Mouse (Mus musculus) layer of hippocampus, postnatal 10 days (tissue): ENCODE measurements around the gene H2-M10.2. TPM values are rescaled to one million over a fixed set of nuclear protein-coding genes. Genes with fewer than 3 reads are reported as not detected.

Experiments used
- DNase-seq, 2 experiments: peaks; one replicate each; pipeline ENCODE4 v3.0.0; 2021; ENCODE audit warnings: low spot score in 2 of 2
- long read RNA-seq: library from polyadenylated mRNA; stranded (forward); transcript quantifications from one replicate; pipeline ENCODE4 v2.0.0, GENCODE M21; 2023
- total RNA-seq, 2 experiments: library from RNA; stranded (reverse); gene quantifications; 2 replicates each; pipeline ENCODE4 v1.2.3; 2021

H2-M10.2 gene
- not detected for total RNA-seq
- long read RNA-seq, result 0 reads

DNA sequence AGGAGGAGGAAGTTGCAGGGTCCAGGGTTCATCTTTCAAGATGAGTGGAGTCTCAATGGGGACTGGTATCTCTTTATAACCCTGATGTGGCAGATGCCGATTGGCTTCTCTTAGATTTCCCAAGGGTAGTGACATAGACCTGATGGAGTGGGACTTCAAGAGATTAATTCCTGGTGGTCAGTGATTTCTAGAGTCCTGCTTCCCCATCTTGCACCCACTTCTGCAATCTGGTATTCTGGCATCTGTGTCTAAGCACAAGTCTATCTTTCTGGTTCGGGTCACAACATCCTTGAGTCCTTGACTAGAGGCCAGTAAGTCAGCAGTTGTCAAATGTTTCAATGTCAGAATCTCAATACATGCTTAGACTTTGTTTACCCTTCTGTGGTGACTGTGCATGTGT lies at the start of gene H2-M10.2:
TSS of gene H2-M10.2 (minus strand) at position 101 of the 400 bp plus-strand sequence.
- no peak for DNase-seq

DNA sequence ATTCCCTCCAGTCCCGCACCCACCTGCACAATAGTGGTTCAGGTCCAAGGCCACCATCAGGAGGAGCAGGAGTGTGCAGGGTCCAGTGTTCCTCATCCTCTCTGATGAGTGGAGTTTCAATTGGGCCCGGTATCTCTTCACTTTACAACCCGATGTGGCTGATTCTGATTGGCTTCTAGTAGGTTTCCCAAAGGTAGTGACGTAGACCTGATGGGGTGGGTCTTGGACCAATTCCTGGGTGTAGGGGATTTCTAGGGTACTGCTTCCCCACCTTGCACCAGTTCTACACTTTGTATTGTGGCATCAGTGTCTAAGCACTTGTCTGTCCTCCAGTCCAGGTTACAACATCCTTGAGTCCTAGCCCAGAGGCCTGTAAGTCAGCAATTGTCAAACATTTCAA lies 39.8 kb upstream of the H2-M10.2 start, which contains the start of gene H2-M10.1:
TSS of gene H2-M10.1 (minus strand) at position 101 of the 400 bp plus-strand sequence.
- DNase-seq, result no peak

DNA sequence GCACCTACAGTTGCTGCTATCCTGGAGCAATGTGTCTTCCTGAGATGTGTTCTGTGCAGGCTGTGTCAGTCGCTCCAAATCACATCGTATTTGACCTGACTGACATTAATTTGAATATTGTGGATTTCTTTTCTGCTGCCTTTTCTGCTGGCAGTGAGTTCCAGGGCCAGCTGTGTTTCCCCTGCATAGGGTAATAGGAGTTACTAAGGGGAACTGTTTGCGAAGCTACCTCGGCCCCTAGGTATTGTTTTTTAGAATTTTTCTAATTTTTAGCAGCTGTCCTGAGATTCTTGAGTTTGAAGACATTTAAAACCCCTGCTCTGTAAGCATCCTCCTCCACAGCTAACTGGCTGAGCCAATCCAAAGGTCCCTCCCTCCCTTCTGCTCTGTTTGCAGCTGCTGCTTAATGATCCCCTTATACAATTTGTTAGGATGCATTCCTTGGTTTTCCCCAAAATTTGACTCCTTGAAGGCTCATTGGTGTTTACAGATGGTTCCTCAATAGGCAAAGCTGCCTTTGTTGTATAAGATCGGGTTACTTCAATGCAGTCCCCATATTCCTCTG lies 29.5 kb upstream of the H2-M10.2 start:
- DNase-seq, result no peak

DNA sequence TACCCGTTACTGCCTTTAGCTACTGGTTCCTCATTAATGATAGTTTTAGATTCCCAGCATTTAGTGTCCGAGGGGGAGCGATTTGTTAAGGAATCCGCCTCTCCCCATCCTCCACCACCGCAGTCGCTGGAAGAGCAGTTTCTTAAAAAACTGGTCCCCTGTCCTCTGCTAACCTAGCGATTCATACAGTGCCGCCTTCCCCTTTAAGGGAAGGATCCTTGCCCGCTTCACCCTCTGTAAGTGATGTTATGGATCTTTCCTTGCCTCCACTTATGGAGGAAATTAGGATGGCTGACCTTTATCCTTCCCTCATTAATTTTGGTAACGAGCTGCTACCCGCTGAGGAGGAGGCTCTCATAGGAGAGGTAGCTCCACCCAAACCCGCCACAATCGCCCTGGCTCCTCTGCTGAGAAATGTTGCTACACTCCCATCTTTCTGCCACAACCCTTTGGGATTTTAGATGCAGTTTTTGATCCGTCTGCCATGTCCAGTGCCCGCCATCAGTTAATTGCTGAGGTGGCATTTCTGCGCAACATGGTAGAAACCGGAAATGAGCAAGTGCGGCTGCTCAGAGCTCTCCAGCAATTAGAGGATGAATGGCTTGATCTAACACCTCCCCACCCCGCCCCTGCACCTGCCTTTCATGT lies 28.9 kb upstream of the H2-M10.2 start:
- DNase-seq, result peak; percentile 63 to 71

DNA sequence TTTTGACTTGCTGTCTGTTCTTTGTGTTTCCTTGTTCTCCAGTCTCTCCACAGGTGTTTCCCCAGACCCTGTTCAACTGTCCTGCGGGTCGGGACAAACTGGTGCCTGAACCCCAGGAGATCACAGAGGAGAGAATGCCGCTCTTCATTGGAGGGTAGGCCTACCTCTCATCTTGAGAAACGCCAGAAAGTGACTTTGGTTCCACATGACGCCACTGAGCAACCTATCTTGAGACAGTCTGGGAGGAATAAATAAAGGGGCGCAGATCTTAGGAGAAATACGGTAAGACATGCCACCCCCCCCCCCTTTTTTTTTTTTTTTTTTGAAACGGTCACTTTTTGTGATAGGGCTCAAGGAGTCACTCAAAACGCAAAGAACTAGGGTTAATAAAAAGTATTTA lies 28.2 kb upstream of the H2-M10.2 start:
- DNase-seq, result peak; percentile 13 to 39

DNA sequence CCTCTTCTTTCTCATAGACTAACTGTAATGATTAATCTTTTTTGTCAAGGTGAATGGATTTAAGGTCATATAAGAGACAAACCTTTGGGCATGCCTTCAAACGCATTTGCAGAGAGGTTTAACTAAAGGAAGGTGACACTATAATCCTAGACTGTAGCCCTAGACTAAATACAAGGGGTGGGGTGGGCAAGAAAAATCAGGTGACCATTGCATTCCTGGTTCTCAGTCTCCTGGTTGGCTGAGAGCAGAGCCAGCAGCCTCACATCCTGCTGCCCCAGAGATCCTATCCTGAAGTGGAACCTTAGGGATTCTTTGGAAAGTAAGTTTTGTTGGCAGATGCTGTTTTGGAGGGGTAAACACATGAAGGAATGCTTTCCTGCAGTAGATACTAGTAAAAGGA lies 23.0 kb upstream of the H2-M10.2 start:
- no peak for DNase-seq

DNA sequence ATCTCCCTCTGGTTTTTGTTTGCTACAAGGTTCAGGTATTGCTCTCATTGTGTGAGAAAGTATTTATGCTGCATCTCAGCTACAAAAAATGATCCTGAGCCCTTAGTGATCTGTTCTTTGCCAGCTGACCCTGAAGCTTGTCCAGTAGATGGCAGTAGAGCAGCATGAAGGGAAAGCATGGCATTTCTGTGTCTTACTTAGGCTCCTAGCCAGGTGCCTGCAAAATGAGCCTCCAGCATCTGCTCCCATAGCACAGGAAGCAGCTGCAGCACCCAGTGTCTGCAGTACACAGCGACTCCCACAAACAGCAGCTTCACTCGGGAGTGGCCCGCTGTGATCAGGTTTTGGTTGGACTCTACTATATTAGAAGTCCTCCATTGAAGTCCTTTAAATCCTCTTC lies 22.6 kb upstream of the H2-M10.2 start:
- peak; percentile 75 to 78 for DNase-seq

DNA sequence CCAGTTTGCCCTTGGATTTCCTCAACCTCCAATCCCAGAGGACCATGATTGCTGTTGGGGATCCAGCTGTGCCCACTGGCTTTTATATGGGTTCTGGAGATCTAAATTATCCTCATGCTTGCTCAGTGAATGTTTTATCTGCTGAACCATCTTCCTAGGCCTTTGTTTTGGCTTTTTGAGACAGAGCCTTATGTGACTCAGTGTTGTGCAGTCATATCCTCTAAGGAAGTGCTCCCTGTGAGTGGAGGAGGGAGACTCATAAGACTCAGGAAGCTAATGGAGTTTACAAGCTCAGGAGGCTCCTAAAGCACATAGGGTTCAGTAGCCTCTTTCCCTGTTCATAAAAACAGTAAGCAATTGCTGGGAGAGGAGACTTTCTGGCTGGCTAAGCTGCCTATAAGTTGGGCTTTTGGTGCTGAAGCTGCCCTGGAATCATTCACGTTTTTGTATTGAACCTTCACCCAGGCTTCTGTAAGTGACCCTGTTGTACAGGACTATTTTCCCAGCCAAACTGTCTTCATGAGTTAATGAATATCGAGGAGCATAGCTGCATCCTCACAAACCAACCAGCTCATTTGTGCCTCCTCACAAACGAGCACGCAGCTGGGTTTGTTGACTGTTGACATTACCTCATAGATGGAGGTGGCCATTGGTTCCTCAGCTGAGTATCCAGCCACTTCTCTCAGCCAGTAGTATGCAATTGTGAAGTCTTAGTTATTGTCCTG lies 4.6 kb downstream of the H2-M10.2 start:
- no peak for DNase-seq

DNA sequence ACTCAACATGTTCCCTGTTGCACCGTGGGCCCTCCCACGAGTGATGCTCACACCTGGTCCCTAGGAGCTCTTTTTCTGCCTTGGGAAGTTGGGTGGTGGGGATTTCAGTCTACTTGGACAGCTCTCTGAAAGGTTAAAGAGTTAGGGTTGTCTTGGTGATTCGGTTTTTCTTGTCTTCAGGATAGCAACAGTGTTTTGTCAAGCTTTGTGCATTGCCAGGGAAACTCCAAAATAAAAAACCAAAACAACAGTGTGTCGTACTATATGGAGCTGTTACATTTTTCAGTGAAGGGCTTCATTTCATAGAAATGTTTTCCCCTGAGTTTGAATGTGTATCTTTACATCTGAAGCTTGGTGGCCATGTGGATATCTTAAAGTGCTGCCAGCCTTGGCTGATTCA lies 11.5 kb downstream of the H2-M10.2 start:
- DNase-seq, result no peak

DNA sequence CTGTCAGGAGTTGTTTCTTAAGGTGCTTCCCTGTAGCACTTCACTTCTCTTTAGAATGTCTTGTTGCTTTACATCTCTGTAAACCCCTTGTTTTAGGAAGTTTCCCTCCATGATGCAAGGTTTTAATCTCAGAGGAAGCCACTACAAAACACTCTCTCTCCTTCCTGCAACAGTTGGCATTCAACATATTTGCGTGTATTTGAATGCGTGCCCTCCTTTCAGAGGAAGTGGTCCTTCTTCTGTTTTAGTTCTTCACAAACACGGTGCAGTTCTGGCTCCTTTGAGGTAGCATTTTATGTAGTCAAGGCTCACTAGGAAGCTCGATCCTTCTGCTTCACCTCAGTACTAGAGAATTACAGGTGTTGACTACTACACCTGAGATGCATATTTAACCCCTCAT lies 12.5 kb downstream of the H2-M10.2 start:
- DNase-seq, result no peak

DNA sequence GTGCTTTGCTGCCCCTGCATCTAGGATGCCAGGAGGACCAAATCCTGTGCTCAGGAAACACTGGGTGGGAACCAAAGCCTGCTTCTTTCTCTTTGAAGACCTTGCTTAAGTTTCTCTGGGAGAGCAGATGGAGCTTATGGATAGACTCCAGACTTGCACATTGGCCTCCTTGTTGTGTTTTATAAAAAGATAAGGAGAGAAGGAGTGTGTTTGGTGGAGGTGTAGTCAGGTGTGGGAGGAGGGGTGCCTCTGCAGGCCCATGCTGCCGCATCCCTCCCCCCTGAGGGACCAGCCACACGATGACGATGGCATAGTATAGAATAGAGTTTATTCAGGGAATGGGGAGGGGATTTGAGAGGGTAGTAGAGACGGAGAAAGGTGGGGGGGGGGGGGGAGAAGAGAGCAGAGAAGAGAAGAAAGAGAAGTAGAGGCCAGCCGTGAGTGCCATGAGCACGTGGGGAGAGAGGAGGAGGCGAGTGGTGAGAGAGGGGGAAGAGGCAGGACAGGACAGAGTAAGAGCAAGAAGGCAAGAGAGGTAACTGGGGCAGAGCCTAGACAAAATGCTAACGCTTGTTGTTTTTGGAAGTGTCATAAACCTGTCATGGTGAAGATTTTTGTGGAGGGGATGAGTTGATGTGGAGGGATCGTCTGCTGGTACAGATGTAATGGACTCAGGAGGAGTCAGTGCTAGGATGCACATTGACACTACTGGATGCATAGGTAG lies 13.5 kb downstream of the H2-M10.2 start:
- DNase-seq, result no peak

DNA sequence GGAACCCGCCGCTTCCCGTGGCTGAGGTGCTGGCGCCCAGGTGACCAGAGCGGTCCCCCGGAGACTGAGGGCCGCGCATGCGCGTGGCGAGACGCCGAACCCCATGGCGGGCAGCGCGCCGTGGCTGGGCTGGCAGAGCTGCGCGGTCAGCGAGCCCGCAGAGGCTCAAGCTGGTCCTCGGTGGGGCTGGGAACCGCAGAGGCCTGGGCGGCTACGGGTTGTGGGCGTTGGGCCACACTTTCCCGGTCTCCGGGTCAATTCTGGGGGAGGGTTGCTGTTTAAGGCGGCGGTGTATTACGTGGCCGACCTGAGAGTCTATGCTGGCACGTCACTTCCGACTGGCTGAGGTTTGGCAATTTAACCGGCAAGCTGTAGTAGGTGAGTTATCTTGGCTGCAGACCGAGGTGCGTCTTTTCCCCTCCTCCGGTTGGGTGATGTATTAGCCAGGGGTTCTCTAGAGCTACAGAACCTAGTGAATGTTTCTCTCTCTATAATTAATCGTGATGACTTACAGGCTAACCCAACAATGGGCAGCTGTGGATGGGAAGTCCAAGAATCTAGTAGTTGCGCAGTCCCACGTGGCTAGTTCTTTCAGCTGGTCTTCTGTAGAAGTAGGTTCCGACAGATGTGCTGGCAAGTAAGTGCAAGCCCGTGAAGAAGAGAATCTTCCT lies 14.6 kb downstream of the H2-M10.2 start, which contains the start of gene Trim39:
TSS of gene Trim39 (minus strand) at position 662 of the 671 bp plus-strand sequence.
- DNase-seq, result peak in 1 of 2 experiments; percentile 84

DNA sequence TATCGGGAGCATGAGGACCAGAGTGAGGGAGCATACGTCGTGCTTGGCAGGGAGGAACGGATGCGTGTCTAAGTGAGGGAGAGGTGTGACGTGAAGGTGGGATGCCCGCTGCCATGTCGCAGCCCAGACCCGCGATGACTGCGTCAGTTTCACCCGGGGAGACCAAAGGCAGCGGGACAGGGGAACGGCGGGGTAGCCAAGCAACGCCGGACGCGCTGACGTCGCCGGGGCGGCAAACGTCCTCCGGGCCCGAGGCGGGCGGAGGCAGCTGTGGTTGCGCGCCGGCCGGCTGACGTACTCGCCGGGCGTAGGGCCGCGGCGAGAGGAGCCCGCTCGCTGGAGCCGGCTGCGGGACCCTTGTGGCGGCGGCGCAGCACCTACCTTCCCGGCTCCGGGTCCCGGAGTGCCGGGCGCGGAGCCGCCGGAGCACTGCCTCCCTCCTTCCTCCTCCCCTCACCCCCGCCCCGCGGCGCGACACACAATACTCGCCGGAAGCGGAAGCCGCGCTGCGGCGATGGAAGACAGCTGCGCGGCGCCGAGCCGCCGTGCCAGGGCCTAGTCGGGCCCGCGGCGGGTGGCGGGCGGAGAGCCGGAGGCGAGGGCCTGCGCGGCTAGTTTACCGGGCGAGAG lies 15.2 kb downstream of the H2-M10.2 start:
- peak; percentile 89 to 93 for DNase-seq

DNA sequence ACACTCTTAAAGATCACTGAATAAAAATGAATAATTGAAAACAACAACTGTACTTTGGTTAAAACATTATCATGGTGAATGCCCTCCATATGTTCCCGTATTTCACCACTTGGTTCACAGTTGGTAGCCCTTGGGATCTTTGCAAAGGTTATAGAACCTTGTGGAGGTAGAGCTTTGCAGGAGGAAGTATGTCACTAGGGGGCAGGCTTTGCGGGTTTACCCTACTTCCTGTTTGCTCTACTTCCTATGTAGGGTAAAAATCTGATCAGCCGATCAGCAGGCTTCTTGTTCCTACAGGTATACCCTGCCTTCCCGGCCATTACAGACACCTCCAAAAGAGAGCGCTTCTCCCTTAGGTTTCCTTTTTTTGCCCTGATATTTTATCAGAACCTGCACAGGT lies 20.5 kb downstream of the H2-M10.2 start:
- DNase-seq, result peak in 1 of 2 experiments; percentile 24

DNA sequence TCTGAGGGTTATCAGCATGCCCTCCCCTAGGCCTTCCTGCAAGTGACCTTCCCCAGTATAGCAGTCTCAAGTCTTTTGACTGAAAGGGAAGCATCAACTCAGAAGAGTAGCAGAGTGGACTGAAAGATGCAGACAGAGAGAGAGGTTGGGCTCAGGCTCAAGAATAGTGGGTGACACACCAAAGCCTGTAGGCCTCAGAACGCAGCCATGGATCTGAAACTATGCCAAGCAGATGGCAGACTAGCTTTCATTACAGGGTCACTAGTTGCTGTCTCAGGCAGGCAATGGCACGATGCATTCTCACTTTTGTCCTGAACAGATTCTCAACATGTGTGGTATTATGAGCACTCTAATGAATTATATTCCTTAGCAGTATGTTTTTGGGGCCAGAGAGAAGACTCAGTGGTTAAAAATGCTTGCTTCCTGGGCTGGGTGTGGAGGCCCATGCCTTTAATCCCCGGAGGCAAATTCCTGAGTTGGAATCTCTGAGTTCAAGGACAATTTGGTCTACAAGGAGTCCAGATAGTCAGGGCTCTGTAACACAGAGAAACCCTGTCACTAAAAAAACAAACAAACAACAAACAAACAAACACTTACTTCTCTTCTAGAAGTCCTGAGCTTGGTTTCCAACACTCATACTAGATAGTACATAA lies 21.9 kb downstream of the H2-M10.2 start:
- DNase-seq, result no peak

DNA sequence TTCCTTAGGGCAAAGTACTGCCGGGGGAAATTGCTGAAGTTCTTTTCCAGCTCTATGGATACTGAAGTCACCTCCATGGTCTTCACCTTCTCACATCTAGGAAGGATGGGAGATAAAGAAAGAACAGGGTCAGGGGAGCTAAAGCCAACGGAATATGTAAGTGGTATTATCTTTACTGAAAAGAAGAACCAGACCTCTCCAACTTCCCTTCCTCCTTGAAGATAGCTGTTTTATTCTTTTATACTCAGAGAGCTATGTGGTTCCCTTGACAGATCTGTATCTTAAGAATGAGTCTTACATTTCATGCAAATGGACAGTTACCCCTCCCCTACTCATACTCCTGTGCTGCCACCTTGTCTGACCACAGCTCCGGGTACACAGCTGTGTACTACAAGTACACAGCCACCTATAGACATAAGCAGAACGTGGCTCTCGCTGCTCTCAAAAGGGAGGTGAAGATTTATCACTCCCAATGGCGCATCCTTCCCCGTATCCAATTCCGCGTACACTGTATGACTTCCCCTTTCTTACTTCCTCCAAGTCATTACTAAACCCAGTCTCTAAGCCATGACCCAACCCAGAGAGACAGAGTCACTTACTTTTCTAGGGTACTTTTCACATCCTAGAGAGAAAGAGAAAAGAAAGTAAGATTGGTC lies 24.7 kb downstream of the H2-M10.2 start:
- DNase-seq, result no peak

DNA sequence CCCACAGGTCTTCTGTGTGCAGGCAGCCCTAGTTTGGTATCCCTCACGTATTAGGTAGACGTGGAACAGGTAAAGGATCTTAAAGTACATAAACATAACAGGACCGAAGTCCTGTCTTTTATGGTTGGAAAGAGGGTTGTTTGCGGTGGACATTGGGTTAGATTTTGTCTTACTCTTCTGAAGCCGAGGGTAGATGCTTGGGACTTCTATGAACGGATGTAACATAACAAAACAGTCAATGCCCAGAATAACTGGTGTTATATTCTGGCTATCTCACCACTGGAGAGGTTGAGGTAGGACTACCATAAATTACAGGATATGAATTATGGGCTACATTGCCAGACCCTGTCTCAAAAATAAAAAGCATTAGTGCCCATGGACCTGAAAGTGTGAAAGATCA lies 28.3 kb downstream of the H2-M10.2 start, which contains the start of gene Rpp21:
TSS of gene Rpp21 (minus strand) at position 101 of the 400 bp plus-strand sequence.
- DNase-seq, result no peak

DNA sequence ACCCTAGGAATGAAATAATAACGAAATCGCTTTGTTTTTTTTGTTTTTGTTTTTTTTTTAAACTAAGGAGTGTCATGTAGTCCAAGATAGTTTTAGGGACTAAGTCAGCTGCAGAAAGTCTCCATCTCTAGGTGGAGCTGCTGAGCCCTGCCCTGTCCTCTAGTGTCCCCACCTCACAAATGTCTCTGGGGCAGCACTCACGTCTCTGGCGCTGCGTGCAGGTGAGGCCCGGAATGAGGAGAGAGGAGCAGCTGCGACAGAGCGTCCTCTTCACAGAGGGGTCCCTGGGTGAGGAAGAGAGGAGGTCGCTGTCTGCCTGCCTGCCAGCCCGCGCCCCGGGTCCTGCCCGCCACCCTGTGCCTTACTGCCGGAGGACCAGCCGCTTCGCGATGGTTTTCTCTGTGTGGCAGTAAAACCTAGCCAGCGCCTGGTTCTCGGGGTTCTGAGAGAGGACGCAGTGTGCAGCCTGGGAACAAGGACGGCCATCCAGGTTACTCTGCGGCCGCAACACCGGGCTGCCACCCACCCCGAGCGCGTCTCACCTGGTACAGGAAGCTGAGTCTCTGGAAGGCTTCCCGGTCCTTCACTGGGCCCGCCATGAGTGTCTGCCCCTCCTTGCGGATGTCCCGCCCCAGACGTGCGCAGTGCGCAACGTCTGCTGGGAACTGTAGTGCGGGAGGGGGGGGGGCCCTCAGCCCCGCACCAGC lies 28.9 kb downstream of the H2-M10.2 start:
- DNase-seq, result peak; percentile 78 to 85

DNA sequence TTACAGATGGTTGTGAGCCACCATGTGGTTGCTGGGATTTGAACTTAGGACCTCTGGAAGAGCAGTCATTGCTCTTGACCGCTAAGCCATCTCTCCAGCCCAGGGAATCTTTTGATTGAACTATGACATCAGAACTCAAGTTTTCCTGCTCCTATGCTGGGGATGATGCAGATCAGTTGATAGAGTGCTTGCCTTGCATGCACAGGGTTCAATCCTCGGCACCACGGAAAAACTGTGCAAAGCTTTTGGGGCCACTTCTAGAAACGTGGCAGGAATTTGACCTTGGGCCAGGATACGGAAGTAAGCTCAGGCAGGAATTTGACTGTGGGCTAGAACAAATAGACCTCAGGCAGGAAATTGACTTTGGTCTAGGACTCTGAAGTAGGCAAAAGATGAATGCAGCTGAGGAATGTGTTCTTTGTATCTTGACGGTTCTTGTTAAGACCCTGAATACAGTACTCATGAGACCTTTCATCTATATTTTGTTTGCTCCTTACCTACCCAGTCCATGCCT lies 33.1 kb downstream of the H2-M10.2 start:
- no peak for DNase-seq
